Mouse (Mus musculus): Measurements from ENCODE around the gene Pgr.

- TF ChIP-seq CTCF (IDR thresholded peaks at IDR 0.05 in 2 of 3, conservative IDR thresholded peaks at IDR 0.05 in 1 of 3; ENCODE audit: control insufficient read depth in 1 of 3, insufficient read depth in 1 of 3, low read depth in 2 of 3, low read length in 3 of 3, poor library complexity in 1 of 3, severe bottlenecking in 1 of 3): peak in 1 of 3 experiments; percentile 51; a peak in 2 of 6 replicates
- no peak for TF ChIP-seq USF1 (IDR thresholded peaks at IDR 0.05; ENCODE audit: low read depth, low read length)
- no peak for TF ChIP-seq POLR2A (IDR thresholded peaks at IDR 0.05; ENCODE audit: control insufficient read depth in 1 of 2, insufficient read depth in 1 of 2, low read depth in 1 of 2, low read length in 2 of 2, poor library complexity in 1 of 2)
- no peak for TF ChIP-seq TCF12 (IDR thresholded peaks at IDR 0.05; ENCODE audit: low read depth, low read length)
- TF ChIP-seq RAD21 (IDR thresholded peaks at IDR 0.05; ENCODE audit: low read depth, low read length): peak; percentile 48
- peak; percentile 57 for TF ChIP-seq SMC3 (IDR thresholded peaks at IDR 0.05; ENCODE audit: low read depth, low read length)
- no peak for TF ChIP-seq ZKSCAN1 (IDR thresholded peaks at IDR 0.05; ENCODE audit: low read depth, low read length)
- TF ChIP-seq GATA1 (IDR thresholded peaks at IDR 0.05; ENCODE audit: low read depth, low read length): no peak
Observed at GRCm38 (mm10) chr9:9001170-9001569, 101.5 kb downstream of the Pgr start.
